Mouse (Mus musculus) ES-E14 (cell line): ENCODE results near the gene Prss42. TPM values are rescaled to one million over a fixed set of nuclear protein-coding genes. Genes with fewer than 3 reads are reported as not detected.

Experiments used
- DNase-seq: peaks from one replicate; pipeline ENCODE4 v3.0.0-alpha.2; 2013; ENCODE audit warnings: low read depth, low spot score
- H3K27ac ChIP-seq: 2 replicates; pipeline ENCODE4 v1.5.1; 2012; ENCODE audit warnings: low read depth, mild to moderate bottlenecking, low read length, moderate library complexity, mixed read lengths; ENCODE audit not compliant: poor library complexity, insufficient read depth, severe bottlenecking
- H3K36me3 ChIP-seq: 2 replicates; pipeline ENCODE4 v1.6.1; 2012; ENCODE audit warnings: mild to moderate bottlenecking, low read length, moderate library complexity, mixed read lengths; ENCODE audit not compliant: control insufficient read depth, poor library complexity, insufficient read depth, severe bottlenecking
- H3K4me1 ChIP-seq, 2 experiments: fragments of 150-350 bp in 1 of 2; sonication (generic) in 1 of 2; 2 replicates each; pipeline ENCODE4 v1.6.1; 2012; ENCODE audit warnings: low read length in 2 of 2, mild to moderate bottlenecking in 1 of 2, mixed read lengths in 1 of 2; ENCODE audit not compliant: control insufficient read depth in 2 of 2, insufficient read depth in 2 of 2, poor library complexity in 1 of 2
- H3K4me3 ChIP-seq, 2 experiments: fragments of 150-350 bp in 1 of 2; sonication (generic) in 1 of 2; 2 replicates each; pipeline ENCODE4 v1.5.1; 2012; ENCODE audit warnings: low read length in 2 of 2, low read depth in 1 of 2, mild to moderate bottlenecking in 1 of 2, mixed read lengths in 1 of 2; ENCODE audit not compliant: insufficient read depth in 1 of 2, poor library complexity in 1 of 2, severe bottlenecking in 1 of 2
- H3K9ac ChIP-seq: 2 replicates; pipeline ENCODE4 v1.6.1; 2012; ENCODE audit warnings: low read depth, mild to moderate bottlenecking, low read length, mixed read lengths; ENCODE audit not compliant: poor library complexity, insufficient read depth, severe bottlenecking
- H3K9me3 ChIP-seq: fragments of 150-350 bp; sonication (generic); 2 replicates; pipeline ENCODE4 v1.6.1; 2012; ENCODE audit warnings: low read depth, mild to moderate bottlenecking, low read length; ENCODE audit not compliant: control insufficient read depth, insufficient read depth
- CHD2 ChIP-seq: IDR thresholded peaks from 2 replicates; pipeline ENCODE4 v1.6.1; 2014; ENCODE audit warnings: mild to moderate bottlenecking, low read depth, low read length, inconsistent platforms
- HCFC1 ChIP-seq: IDR thresholded peaks from 2 replicates; pipeline ENCODE4 v1.6.1; 2012; ENCODE audit warnings: low read length, inconsistent platforms, borderline replicate concordance; ENCODE audit not compliant: insufficient read depth
- MAFK ChIP-seq: IDR thresholded peaks from 2 replicates; pipeline ENCODE4 v1.6.1; 2014; ENCODE audit warnings: mild to moderate bottlenecking, low read depth, low read length, inconsistent platforms; ENCODE audit not compliant: insufficient read depth
- ZC3H11A ChIP-seq: IDR thresholded peaks from 2 replicates; pipeline ENCODE4 v1.6.1; 2012; ENCODE audit warnings: low read depth, mild to moderate bottlenecking, inconsistent platforms, low read length, borderline replicate concordance
- ZNF384 ChIP-seq: IDR thresholded peaks from 2 replicates; pipeline ENCODE4 v1.6.1; 2012; ENCODE audit warnings: low read depth, low read length, inconsistent platforms
- in situ Hi-C, 2 experiments: fragments of 600-800 bp; cut with MboI; formaldehyde crosslinking; loops; one replicate each; pipeline ENCODE4 v1.15.1; 2025; ENCODE audit warnings: low sequenced_read_pairs in 2 of 2, inconsistent platforms in 1 of 2; ENCODE audit not compliant: unreplicated experiment in 2 of 2
- total RNA-seq: library from RNA; depleted of rRNA; stranded (reverse); fragments of 300-350 nt; gene quantifications from 2 replicates; pipeline ENCODE4 v1.2.3, GENCODE M21; 2012

The Prss42 gene
- total RNA-seq, 1 experiment, result 7.5 TPM

GRCm38 (mm10) chr9:110753773-110754172, 44.2 kb upstream of the Prss42 start:
- no peak overlapping the region for H3K27ac ChIP-seq
- in situ Hi-C loops, result no loop called here
- H3K4me3 ChIP-seq, result no peak overlapping the region
- H3K4me1 ChIP-seq, result 0 out of 4 replicates have a peak, but pooled peaks cover 0 to 2% of the 10 kb centered on the region in 2 experiments
- no peaks in the 10 kb centered on the region for H3K9me3 ChIP-seq
- H3K9ac ChIP-seq, result no peak overlapping the region
- no peak for TF ChIP-seq ZC3H11A
- TF ChIP-seq ZNF384, result no peak
- no peak for TF ChIP-seq CHD2
- no peak for TF ChIP-seq HCFC1
- no peak for TF ChIP-seq MAFK
- no peak for DNase-seq
- H3K36me3 ChIP-seq, result no peaks in the 10 kb centered on the region

GRCm38 (mm10) chr9:110757816-110758215, 40.1 kb upstream of the Prss42 start:
- in situ Hi-C loops, result no loop called here
- Histone ChIP-seq H3K4me3 (no peak overlapping the region), H3K9ac (no peak overlapping the region), H3K9me3 (no peaks in the 10 kb centered on the region), H3K36me3 (no peaks in the 10 kb centered on the region), H3K4me1 (no peaks in the 10 kb centered on the region), H3K27ac (no peak overlapping the region)
- no peak for DNase-seq
- TF ChIP-seq CHD2 (no peak), ZNF384 (no peak), HCFC1 (no peak), ZC3H11A (no peak), MAFK (no peak)

GRCm38 (mm10) chr9:110758605-110759004, 39.4 kb upstream of the Prss42 start:
- TF ChIP-seq CHD2, result no peak
- TF ChIP-seq MAFK, result no peak
- Histone ChIP-seq H3K9ac (no peak overlapping the region), H3K27ac (no peak overlapping the region), H3K36me3 (no peaks in the 10 kb centered on the region), H3K4me1 (no peaks in the 10 kb centered on the region; a peak in 1 of 4 replicates), H3K9me3 (no peaks in the 10 kb centered on the region), H3K4me3 (no peak overlapping the region)
- in situ Hi-C loops, result no loop called here
- no peak for DNase-seq

- no peak for DNase-seq
- no peaks in the 10 kb centered on the region; a peak in 1 of 4 replicates for H3K4me1 ChIP-seq
- TF ChIP-seq ZNF384 (no peak), ZC3H11A (no peak), HCFC1 (no peak), CHD2 (no peak), MAFK (no peak)
- H3K9ac ChIP-seq, result no peak overlapping the region
- no peak overlapping the region for H3K4me3 ChIP-seq
- in situ Hi-C loops, result no loop called here
- H3K36me3 ChIP-seq, result no peaks in the 10 kb centered on the region
- no peaks in the 10 kb centered on the region for H3K9me3 ChIP-seq
- H3K27ac ChIP-seq, result no peak overlapping the region
Observed at GRCm38 (mm10) chr9:110759265-110759664, 38.7 kb upstream of the Prss42 start.

- Histone ChIP-seq H3K36me3 (no peaks in the 10 kb centered on the region), H3K9ac (no peak overlapping the region), H3K4me3 (no peak overlapping the region), H3K27ac (no peak overlapping the region), H3K9me3 (no peaks in the 10 kb centered on the region), H3K4me1 (no peaks in the 10 kb centered on the region; a peak in 1 of 4 replicates)
- no peak for DNase-seq
- in situ Hi-C loops, result no loop called here
- TF ChIP-seq CHD2, result no peak
- no peak for TF ChIP-seq MAFK
- no peak for TF ChIP-seq ZC3H11A
- TF ChIP-seq ZNF384, result no peak
- no peak for TF ChIP-seq HCFC1
Observed at GRCm38 (mm10) chr9:110760886-110761285, 37.1 kb upstream of the Prss42 start.
